Mouse (Mus musculus) liver, embryonic 18 days (tissue): Measurements from ENCODE around the gene Ms4a6b. TPM values are rescaled to one million over a fixed set of nuclear protein-coding genes. Genes with fewer than 3 reads are reported as not detected.

Experiments
- polyA plus RNA-seq: library from polyadenylated mRNA; depleted of rRNA; stranded (reverse); fragments of >200 nt; gene quantifications from 2 replicates; pipeline ENCODE4 v1.2.3, GENCODE M21; 2012; rRNA removed

Gene Ms4a6b
- 6.1 and 8.9 TPM in 2 replicates for polyA plus RNA-seq

GRCm38 (mm10) chr19:11516246-11516645 lies at the start of gene Ms4a6b:
TSS of gene Ms4a6b (plus strand) at chr19:11516512.

DNA sequence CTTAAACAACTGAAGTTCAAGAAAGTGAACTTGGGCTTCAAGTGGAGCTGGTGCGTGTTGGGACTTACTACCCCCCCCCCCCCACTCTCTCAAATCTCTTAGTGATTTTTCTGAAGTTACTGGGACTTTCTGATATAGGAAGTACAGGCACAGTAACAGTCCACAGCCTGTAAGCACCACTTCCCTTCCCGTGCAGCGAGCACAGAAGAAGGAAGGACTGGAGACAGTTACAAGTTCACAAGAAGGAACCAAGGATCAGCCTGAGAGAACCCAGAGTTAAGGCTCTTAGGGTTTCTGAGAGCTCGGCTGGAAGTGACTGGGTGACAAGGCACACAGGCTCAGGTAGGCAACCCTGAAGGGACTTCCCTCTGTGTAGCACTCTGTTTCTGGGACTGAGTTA lies 47.1 kb upstream of the Ms4a6b start, which contains the start of gene Ms4a6c:
Gene Ms4a6c, plus strand, starts transcription at position 152 of the 400 bp plus-strand sequence.

DNA sequence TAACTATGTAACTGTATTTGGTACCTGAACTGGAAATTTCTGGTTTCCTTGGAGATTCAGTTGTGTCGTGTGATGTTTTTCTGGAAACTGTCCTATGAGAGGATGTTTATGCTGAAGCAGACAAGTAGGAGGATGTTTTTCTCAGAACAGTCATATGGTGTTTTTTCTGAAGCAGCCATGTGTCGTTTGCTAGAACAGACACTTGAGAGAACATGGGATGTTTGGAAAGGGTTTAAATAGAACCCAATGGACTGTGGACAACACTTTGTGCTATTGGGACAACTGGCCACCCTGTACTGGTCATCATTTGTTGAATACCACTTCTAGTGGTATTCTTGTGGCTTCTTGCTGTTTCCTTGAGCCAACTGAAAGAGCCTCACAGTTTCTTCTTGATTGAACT lies 30.6 kb upstream of the Ms4a6b start, which contains the start of gene Gm8369:
Gene Gm8369, plus strand, starts transcription at position 193 of the 400 bp plus-strand sequence.

DNA sequence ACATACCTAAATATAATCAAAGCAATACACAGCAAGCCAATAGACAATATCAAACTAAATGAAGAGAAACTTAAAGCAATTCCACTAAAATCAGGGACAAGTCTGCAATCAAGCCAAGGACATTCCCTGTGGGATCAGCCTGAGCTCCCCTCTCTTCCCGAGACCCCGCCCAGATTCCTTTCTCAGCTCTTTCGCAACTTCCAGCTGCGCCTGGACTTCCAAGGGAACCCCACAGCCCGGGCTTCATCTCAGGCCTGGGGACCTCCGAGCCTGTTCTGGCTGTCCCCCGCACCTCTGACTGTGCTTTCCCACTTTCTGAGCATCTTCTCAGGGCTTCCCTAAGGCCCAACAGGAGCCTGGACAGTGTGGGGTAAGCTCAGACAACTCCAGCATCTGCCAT lies 20.3 kb downstream of the Ms4a6b start, which contains the start of gene Ms4a4d:
Gene Ms4a4d, plus strand, starts transcription at position 209 of the 400 bp plus-strand sequence.

Other genes with a start within 250 kb of the Ms4a6b start
- gene Ms4a5, start 232.6 kb upstream of the Ms4a6b start, polyA plus RNA-seq, result not detected in 2 replicates
- 0.07 and 0.09 TPM in 2 replicates for gene Ms4a14, start 202.1 kb upstream of the Ms4a6b start, polyA plus RNA-seq
- 1.7 and 2.2 TPM in 2 replicates for gene Ms4a7, start 180.4 kb upstream of the Ms4a6b start, polyA plus RNA-seq
- 0.68 TPM in 2 replicates for gene Ms4a4a, start 141.0 kb upstream of the Ms4a6b start, polyA plus RNA-seq
- gene Ms4a4c, start 111.7 kb upstream of the Ms4a6b start, polyA plus RNA-seq, result 1.7 and 3.1 TPM in 2 replicates
- 0.41 and 0.71 TPM in 2 replicates for gene Ms4a4b, start 73.0 kb upstream of the Ms4a6b start, polyA plus RNA-seq
- 10.9 and 11.9 TPM in 2 replicates for gene Ms4a6c, start 47.1 kb upstream of the Ms4a6b start, polyA plus RNA-seq
- 1.0 and 1.4 TPM in 2 replicates for gene Gm8369, start 30.6 kb upstream of the Ms4a6b start, polyA plus RNA-seq
- 0.84 and 0.89 TPM in 2 replicates for gene Ms4a4d, start 20.3 kb downstream of the Ms4a6b start, polyA plus RNA-seq
- 6.1 and 6.2 TPM in 2 replicates for gene Ms4a6d, start 88.3 kb downstream of the Ms4a6b start, polyA plus RNA-seq
- 0.52 and 0.58 TPM in 2 replicates for gene Ms4a2, start 107.2 kb downstream of the Ms4a6b start, polyA plus RNA-seq
- gene Ms4a3, start 124.3 kb downstream of the Ms4a6b start, polyA plus RNA-seq, result 20.7 and 27.6 TPM in 2 replicates
- 0.11 TPM in 1 of 2 replicates, not detected in the other for gene Oosp2, start 144.0 kb downstream of the Ms4a6b start, polyA plus RNA-seq
- 0.06 and 0.12 TPM in 2 replicates for gene Oosp1, start 174.6 kb downstream of the Ms4a6b start, polyA plus RNA-seq
- not detected in 2 replicates for gene Oosp3, start 180.5 kb downstream of the Ms4a6b start, polyA plus RNA-seq
- gene Gif, start 231.0 kb downstream of the Ms4a6b start, polyA plus RNA-seq, result 0.01 TPM in 1 of 2 replicates, not detected in the other